8 mouse cellular contexts compared by ENCODE assay signal in the genomic region with DNA sequence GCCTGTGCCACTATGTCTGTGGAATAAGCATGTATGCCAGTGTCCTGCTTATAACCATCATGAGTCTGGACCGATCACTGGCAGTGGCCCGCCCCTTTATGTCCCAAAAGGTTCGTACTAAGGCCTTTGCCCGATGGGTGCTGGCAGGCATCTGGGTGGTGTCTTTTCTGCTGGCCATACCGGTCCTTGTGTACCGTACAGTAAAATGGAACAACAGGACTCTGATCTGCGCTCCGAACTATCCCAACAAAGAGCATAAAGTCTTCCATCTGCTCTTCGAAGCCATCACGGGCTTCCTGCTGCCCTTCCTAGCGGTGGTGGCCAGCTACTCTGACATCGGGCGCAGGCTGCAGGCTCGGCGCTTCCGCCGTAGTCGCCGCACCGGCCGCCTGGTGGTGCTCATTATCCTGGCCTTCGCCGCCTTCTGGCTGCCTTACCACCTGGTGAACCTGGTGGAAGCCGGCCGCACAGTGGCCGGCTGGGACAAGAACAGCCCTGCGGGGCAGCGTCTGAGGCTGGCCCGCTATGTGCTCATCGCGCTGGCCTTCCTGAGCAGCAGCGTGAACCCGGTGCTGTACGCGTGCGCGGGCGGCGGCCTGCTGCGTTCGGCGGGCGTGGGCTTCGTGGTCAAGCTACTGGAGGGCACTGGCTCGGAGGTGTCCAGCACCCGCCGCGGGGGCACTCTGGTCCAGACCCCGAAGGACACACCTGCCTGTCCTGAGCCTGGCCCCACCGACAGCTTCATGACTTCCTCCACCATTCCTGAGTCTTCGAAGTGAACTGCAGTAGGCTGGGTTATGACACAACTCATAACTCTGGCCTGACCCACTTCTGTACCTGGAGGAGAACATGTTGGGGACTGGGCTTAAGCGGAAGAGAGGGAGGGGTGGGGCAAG. TPM values are rescaled to one million over a fixed set of nuclear protein-coding genes. Genes with fewer than 3 reads are reported as not detected.
DNase-seq lines count a peak whose midpoint lies in the region; ATAC-seq lines count a peak whose summit lies in the region.

No protein-coding gene starts in this region.

- peak overlapping the region; percentile 75 for H3K4me2 ChIP-seq in forebrain, embryonic 11.5 days (ENCODE audit: low read depth, low read length, severe bottlenecking)
- peak overlapping the region; percentile 77 for H3K4me2 ChIP-seq in hindbrain, embryonic 12.5 days (replicated peaks)
- peak overlapping the region; percentile 72 for H3K4me2 ChIP-seq in limb, embryonic 13.5 days (replicated peaks)
- peak overlapping the region; percentile 70 for H3K4me2 ChIP-seq in midbrain, embryonic 11.5 days

- peak; percentile 93 for DNase-seq in heart, adult 11 months
- DNase-seq in heart, adult 8-10 months (ENCODE audit: low spot score): no peak
- peak; percentile 83 for DNase-seq in brain, adult 2 months (ENCODE audit: low read depth, low spot score)
- peak; percentile 76 for DNase-seq in forebrain, embryonic 11.5 days (ENCODE audit: low spot score)
- DNase-seq in midbrain, embryonic 11.5 days (ENCODE audit: low spot score, missing footprints): peak; percentile 92
- peak; percentile 74 for DNase-seq in urinary bladder, postnatal 14 days (ENCODE audit: low spot score)

- no peak overlapping the region for H3K27ac ChIP-seq in forebrain, embryonic 11.5 days (ENCODE audit: low read depth, low read length)
- no peak overlapping the region for H3K27ac ChIP-seq in hindbrain, embryonic 12.5 days
- H3K27ac ChIP-seq in limb, embryonic 13.5 days: no peak overlapping the region
- no peak overlapping the region for H3K27ac ChIP-seq in midbrain, embryonic 11.5 days (ENCODE audit: low read depth, low read length)

- H3K4me1 ChIP-seq in forebrain, embryonic 11.5 days (replicated peaks; ENCODE audit: control insufficient read depth, insufficient read depth, low read length): no peaks in the 10 kb centered on the region; the same call in 1 of the 2 replicates
- H3K4me1 ChIP-seq in hindbrain, embryonic 12.5 days: peaks cover 8% of the 10 kb centered on the region
- peaks cover 12% of the 10 kb centered on the region; the same call in 1 of the 2 replicates for H3K4me1 ChIP-seq in limb, embryonic 13.5 days
- H3K4me1 ChIP-seq in midbrain, embryonic 11.5 days (ENCODE audit: control insufficient read depth, insufficient read depth, low read length): peaks cover 7% of the 10 kb centered on the region; the same call in 1 of the 2 replicates

- peak overlapping the region; percentile 36 for H3K4me3 ChIP-seq in forebrain, embryonic 11.5 days (ENCODE audit: low read depth, low read length)
- H3K4me3 ChIP-seq in hindbrain, embryonic 12.5 days: peak overlapping the region; percentile 39
- H3K4me3 ChIP-seq in limb, embryonic 13.5 days: peak overlapping the region; percentile 43
- H3K4me3 ChIP-seq in midbrain, embryonic 11.5 days (ENCODE audit: low read depth, low read length): peak overlapping the region; percentile 33

- H3K36me3 ChIP-seq in forebrain, embryonic 11.5 days (ENCODE audit: control insufficient read depth, insufficient read depth, low read length): no peaks in the 10 kb centered on the region
- no peaks in the 10 kb centered on the region for H3K36me3 ChIP-seq in hindbrain, embryonic 12.5 days
- 0 out of 2 replicates have a peak, but pooled peaks cover 3% of the 10 kb centered on the region for H3K36me3 ChIP-seq in limb, embryonic 13.5 days
- no peaks in the 10 kb centered on the region for H3K36me3 ChIP-seq in midbrain, embryonic 11.5 days (ENCODE audit: control insufficient read depth, insufficient read depth, low read length)

- WGBS in forebrain, embryonic 11.5 days: 12% methylated on average over 52 of the region's 52 CpGs
- 12% methylated on average over 52 of the region's 52 CpGs for WGBS in hindbrain, embryonic 12.5 days
- WGBS in limb, embryonic 13.5 days: 11% methylated on average over 52 of the region's 52 CpGs
- WGBS in midbrain, embryonic 11.5 days: 12% methylated on average over 52 of the region's 52 CpGs

- ATAC-seq in forebrain, embryonic 11.5 days (replicated peaks; ENCODE audit: low FRiP score): peak; percentile 53; the same call in 1 of the 2 replicates
- ATAC-seq in hindbrain, embryonic 12.5 days (ENCODE audit: low FRiP score): peak; percentile 72
- ATAC-seq in limb, embryonic 13.5 days (ENCODE audit: low FRiP score, low read depth): peak; percentile 42; the same call in 1 of the 2 replicates
- ATAC-seq in midbrain, embryonic 11.5 days (ENCODE audit: low FRiP score): peak; percentile 69; the same call in 1 of the 2 replicates

- no peaks in the 10 kb centered on the region for H3K9me3 ChIP-seq in forebrain, embryonic 11.5 days (ENCODE audit: control insufficient read depth, low read length)
- no peaks in the 10 kb centered on the region for H3K9me3 ChIP-seq in hindbrain, embryonic 12.5 days (replicated peaks)
- no peaks in the 10 kb centered on the region for H3K9me3 ChIP-seq in limb, embryonic 13.5 days
- H3K9me3 ChIP-seq in midbrain, embryonic 11.5 days (ENCODE audit: control insufficient read depth, low read length): no peaks in the 10 kb centered on the region

- H3K27me3 ChIP-seq in forebrain, embryonic 11.5 days (ENCODE audit: control insufficient read depth, insufficient read depth, low read length): peaks cover 43% of the 10 kb centered on the region
- peaks cover 83% of the 10 kb centered on the region for H3K27me3 ChIP-seq in hindbrain, embryonic 12.5 days
- peaks cover 70% of the 10 kb centered on the region for H3K27me3 ChIP-seq in limb, embryonic 13.5 days
- H3K27me3 ChIP-seq in midbrain, embryonic 11.5 days (ENCODE audit: control insufficient read depth, insufficient read depth, low read length): peaks cover 37% of the 10 kb centered on the region

- H3K9ac ChIP-seq in forebrain, embryonic 11.5 days (ENCODE audit: low read length): peak overlapping the region; percentile 55
- H3K9ac ChIP-seq in hindbrain, embryonic 12.5 days: peak overlapping the region; percentile 60
- peak overlapping the region; percentile 66 for H3K9ac ChIP-seq in limb, embryonic 13.5 days
- H3K9ac ChIP-seq in midbrain, embryonic 11.5 days (ENCODE audit: low read length): peak overlapping the region; percentile 60

RNA-seq across cellular contexts. Expression of a gene that starts 2.0 kb away (rescaled TPM):
- total RNA-seq in heart, adult 8-10 months (2022): under 1 TPM in 3 of 4 experiments, not detected in 1; 0.19 to 0.49 (median 0.26) TPM
- polyA plus RNA-seq in forebrain, embryonic 11.5 days (2014; fragmentation: Nextera tagmentation; extraction: Ambion mirVana): 0.45 TPM in 1 of 2 replicates, not detected in the other
- 0.72 TPM in 1 of 2 replicates, not detected in the other for polyA plus RNA-seq in hindbrain, embryonic 12.5 days (2016; fragmentation: Nextera tagmentation; extraction: Ambion mirVana)
- 0.45 and 0.51 TPM in 2 replicates for polyA plus RNA-seq in limb, embryonic 13.5 days (2015; fragmentation: Nextera tagmentation; extraction: Ambion mirVana)
- not detected in 2 replicates for polyA plus RNA-seq in midbrain, embryonic 11.5 days (2014; fragmentation: Nextera tagmentation; extraction: Ambion mirVana)

RNA-seq across cellular contexts. Expression of a gene that starts 6.5 kb away (rescaled TPM):
- total RNA-seq in heart, adult 8-10 months (2022): under 1 TPM; 0.06 to 0.19 (median 0.13) TPM
- 0.32 and 0.43 TPM in 2 replicates for polyA plus RNA-seq in forebrain, embryonic 11.5 days (2014; fragmentation: Nextera tagmentation; extraction: Ambion mirVana)
- 0.36 and 0.57 TPM in 2 replicates for polyA plus RNA-seq in hindbrain, embryonic 12.5 days (2016; fragmentation: Nextera tagmentation; extraction: Ambion mirVana)
- 0.36 and 0.64 TPM in 2 replicates for polyA plus RNA-seq in limb, embryonic 13.5 days (2015; fragmentation: Nextera tagmentation; extraction: Ambion mirVana)
- 0.12 and 0.40 TPM in 2 replicates for polyA plus RNA-seq in midbrain, embryonic 11.5 days (2014; fragmentation: Nextera tagmentation; extraction: Ambion mirVana)

RNA-seq across cellular contexts. Expression of a gene that starts 9.5 kb away (rescaled TPM):
- total RNA-seq in heart, adult 8-10 months (2022): 1 to 10 TPM in 3 of 4 experiments, under 1 TPM in 1; 0.95 to 1.9 (median 1.4) TPM
- not detected in 2 replicates for polyA plus RNA-seq in forebrain, embryonic 11.5 days (2014; fragmentation: Nextera tagmentation; extraction: Ambion mirVana)
- polyA plus RNA-seq in hindbrain, embryonic 12.5 days (2016; fragmentation: Nextera tagmentation; extraction: Ambion mirVana): 0.36 and 0.56 TPM in 2 replicates
- polyA plus RNA-seq in limb, embryonic 13.5 days (2015; fragmentation: Nextera tagmentation; extraction: Ambion mirVana): 0.45 and 0.72 TPM in 2 replicates
- polyA plus RNA-seq in midbrain, embryonic 11.5 days (2014; fragmentation: Nextera tagmentation; extraction: Ambion mirVana): 0.18 and 0.22 TPM in 2 replicates

RNA-seq across cellular contexts. Expression of a gene that starts 16.1 kb away (rescaled TPM):
- 10 to 100 TPM; 13.0 to 22.0 (median 16.4) TPM for total RNA-seq in heart, adult 8-10 months (2022)
- polyA plus RNA-seq in forebrain, embryonic 11.5 days (2014; fragmentation: Nextera tagmentation; extraction: Ambion mirVana): 6.1 and 7.2 TPM in 2 replicates
- polyA plus RNA-seq in hindbrain, embryonic 12.5 days (2016; fragmentation: Nextera tagmentation; extraction: Ambion mirVana): 15.7 and 19.5 TPM in 2 replicates
- polyA plus RNA-seq in limb, embryonic 13.5 days (2015; fragmentation: Nextera tagmentation; extraction: Ambion mirVana): 20.9 and 25.6 TPM in 2 replicates
- 4.9 and 5.8 TPM in 2 replicates for polyA plus RNA-seq in midbrain, embryonic 11.5 days (2014; fragmentation: Nextera tagmentation; extraction: Ambion mirVana)

RNA-seq across cellular contexts. Expression of a gene that starts 20.9 kb away (rescaled TPM):
- total RNA-seq in heart, adult 8-10 months (2022): 1 to 10 TPM; 2.2 to 6.2 (median 3.4) TPM
- 6.6 and 9.7 TPM in 2 replicates for polyA plus RNA-seq in forebrain, embryonic 11.5 days (2014; fragmentation: Nextera tagmentation; extraction: Ambion mirVana)
- polyA plus RNA-seq in hindbrain, embryonic 12.5 days (2016; fragmentation: Nextera tagmentation; extraction: Ambion mirVana): 10.8 and 13.5 TPM in 2 replicates
- polyA plus RNA-seq in limb, embryonic 13.5 days (2015; fragmentation: Nextera tagmentation; extraction: Ambion mirVana): 31.0 and 37.1 TPM in 2 replicates
- 4.0 and 4.5 TPM in 2 replicates for polyA plus RNA-seq in midbrain, embryonic 11.5 days (2014; fragmentation: Nextera tagmentation; extraction: Ambion mirVana)
